26 mouse cellular contexts compared by ENCODE assay signal in the genomic region with DNA sequence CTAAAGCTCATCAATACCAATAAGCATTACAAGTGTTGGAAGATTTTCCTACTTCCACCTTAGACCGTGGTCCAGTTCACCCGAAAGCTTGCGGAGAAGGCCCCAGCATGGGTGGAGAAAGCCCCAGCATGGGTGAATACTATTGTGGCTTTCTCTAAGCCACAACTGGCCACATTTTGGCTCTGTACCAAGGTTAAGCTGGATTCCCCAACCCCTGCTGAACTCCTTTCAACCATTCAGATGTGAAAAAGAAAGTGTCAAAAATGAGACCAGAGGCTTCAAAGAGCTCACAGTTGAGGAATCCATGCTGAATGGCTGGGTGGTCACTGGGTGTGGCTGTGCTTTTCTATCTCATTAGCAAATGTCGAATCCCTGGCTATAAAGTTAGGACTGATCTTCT. TPM values are rescaled to one million over a fixed set of nuclear protein-coding genes. Genes with fewer than 3 reads are reported as not detected.
"Had no signal": no experiment of that assay in that cellular context is flagged by ENCODE, and none has a peak within 500 bp of the region (broad histone marks: within the 10 kb centered on the region; RNA-seq: fewer than 3 reads in every experiment).

No protein-coding gene starts in this region.

- H3K27ac ChIP-seq: left cerebral cortex, adult 2 months; limb, embryonic 10.5 days; liver, embryonic 15.5 days; midbrain, embryonic 13.5 days; neural tube, embryonic 15.5 days; stomach, embryonic 15.5 days had no signal

- H3K4me3 ChIP-seq: left cerebral cortex, adult 2 months; limb, embryonic 10.5 days; liver, embryonic 15.5 days; midbrain, embryonic 13.5 days; myocyte; neural tube, embryonic 15.5 days; stomach, embryonic 15.5 days had no signal

- ATAC-seq: lung, postnatal 0 days; midbrain, embryonic 13.5 days had no signal

- H3K27me3 ChIP-seq: liver, embryonic 15.5 days; midbrain, embryonic 13.5 days; neural tube, embryonic 15.5 days; stomach, embryonic 15.5 days had no signal

- DNase-seq: kidney, postnatal 10 days; kidney, postnatal 4 days; lung, adult 2 months; lung, postnatal 36 days; right cerebral cortex, postnatal 4 days; thymus, adult 2 months; thymus, postnatal 25 days had no signal

- H3K9me3 ChIP-seq: limb, embryonic 10.5 days; liver, embryonic 15.5 days; midbrain, embryonic 13.5 days; neural tube, embryonic 15.5 days; stomach, embryonic 15.5 days had no signal

- H3K4me1 ChIP-seq: limb, embryonic 10.5 days; liver, embryonic 15.5 days; midbrain, embryonic 13.5 days; neural tube, embryonic 15.5 days; stomach, embryonic 15.5 days had no signal

- H3K36me3 ChIP-seq: limb, embryonic 10.5 days; liver, embryonic 15.5 days; midbrain, embryonic 13.5 days; neural tube, embryonic 15.5 days; stomach, embryonic 15.5 days had no signal

RNA-seq across cellular contexts. Expression of a gene that starts 2.9 kb away (rescaled TPM):
- total RNA-seq: layer of hippocampus, adult 8-10 months; layer of hippocampus, postnatal 25 days; left cerebral cortex, adult 2 months; left cerebral cortex, postnatal 14 days; megakaryocyte progenitor cell, adult 5-6 weeks had no signal
- polyA plus RNA-seq: kidney, embryonic 14.5 days; limb, embryonic 10.5 days; limb, embryonic 14.5 days; liver, embryonic 11.5 days; liver, embryonic 15.5 days; lung, adult 2 months; lung, postnatal 0 days; midbrain, embryonic 13.5 days; myocyte; neural tube, embryonic 11.5 days; neural tube, embryonic 15.5 days; spleen, adult 2 months; stomach, embryonic 15.5 days; thymus, adult 2 months; urinary bladder, adult 2 months had no signal

RNA-seq across cellular contexts. Expression of a gene that starts 29.8 kb away (rescaled TPM):
- total RNA-seq: layer of hippocampus, adult 8-10 months; layer of hippocampus, postnatal 25 days; left cerebral cortex, adult 2 months; left cerebral cortex, postnatal 14 days; megakaryocyte progenitor cell, adult 5-6 weeks had no signal
- polyA plus RNA-seq: liver, embryonic 11.5 days; liver, embryonic 15.5 days; midbrain, embryonic 13.5 days; myocyte; neural tube, embryonic 11.5 days; spleen, adult 2 months; testis, adult 2 months; thymus, adult 2 months; urinary bladder, adult 2 months had no signal
